Mouse (Mus musculus) gastrocnemius, postnatal 4 days (tissue): ENCODE results near the gene Lin28a. TPM values are rescaled to one million over a fixed set of nuclear protein-coding genes. Genes with fewer than 3 reads are reported as not detected.
A peak's percentile ranks its signal among the peaks of the same experiment; 100 is the strongest.
"Not testable (repeated sequence)": the region's sequence is repeated elsewhere in the genome, so short reads cannot be mapped to it uniquely, and the experiment has no call there.

Source experiments
- DNase-seq, 2 experiments: peaks; one replicate each; pipeline ENCODE4 v3.0.0; 2021 to 2022; ENCODE audit warnings: low spot score in 2 of 2, mixed read lengths in 2 of 2
- total RNA-seq, 2 experiments: library from RNA; stranded (reverse); gene quantifications; 2 replicates each; pipeline ENCODE4 v1.2.3; 2021

Lin28a gene
- total RNA-seq, 2 experiments from 2014 or later: 2.7 to 3.5 TPM

DNA sequence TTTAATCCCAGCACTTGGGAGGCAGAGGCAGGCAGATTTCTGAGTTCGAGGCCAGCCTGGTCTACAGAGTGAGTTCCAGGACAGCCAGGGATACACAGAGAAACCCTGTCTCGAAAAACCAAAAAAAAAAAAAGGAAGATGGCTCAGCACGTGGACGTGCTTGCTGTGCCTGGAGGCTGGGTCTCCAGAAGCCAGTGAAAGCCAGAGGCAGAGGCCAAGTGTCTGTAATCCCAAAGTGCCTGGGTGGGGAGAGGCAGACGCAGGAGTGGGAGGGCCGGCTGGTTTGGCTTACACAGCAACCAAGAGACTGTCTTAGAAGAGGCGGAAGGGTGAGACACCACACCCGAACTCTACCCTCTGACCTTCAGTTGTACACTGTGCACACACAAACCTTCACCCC, 30.4 kb downstream of the Lin28a start:
- not testable (repeated sequence) for DNase-seq

DNA sequence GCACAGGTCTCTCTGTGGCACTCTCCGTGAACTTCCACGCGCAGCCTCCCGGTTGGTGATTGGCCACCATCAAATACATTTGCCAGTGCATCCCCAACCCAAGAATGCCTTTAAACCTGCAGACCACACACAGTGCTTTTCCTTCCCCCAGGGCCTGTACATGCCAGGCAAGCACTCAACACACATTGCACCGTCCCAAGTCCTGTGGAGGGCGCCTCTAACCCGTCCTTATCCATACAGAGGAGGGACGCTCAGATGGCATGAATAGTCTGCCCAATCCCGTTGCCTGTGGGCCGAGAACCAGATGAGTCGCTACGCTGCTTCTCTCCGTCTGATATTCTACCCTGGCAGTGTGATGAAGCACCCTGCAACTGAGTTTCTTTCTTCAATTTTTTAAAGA, 35.7 kb downstream of the Lin28a start:
- DNase-seq: no peak

DNA sequence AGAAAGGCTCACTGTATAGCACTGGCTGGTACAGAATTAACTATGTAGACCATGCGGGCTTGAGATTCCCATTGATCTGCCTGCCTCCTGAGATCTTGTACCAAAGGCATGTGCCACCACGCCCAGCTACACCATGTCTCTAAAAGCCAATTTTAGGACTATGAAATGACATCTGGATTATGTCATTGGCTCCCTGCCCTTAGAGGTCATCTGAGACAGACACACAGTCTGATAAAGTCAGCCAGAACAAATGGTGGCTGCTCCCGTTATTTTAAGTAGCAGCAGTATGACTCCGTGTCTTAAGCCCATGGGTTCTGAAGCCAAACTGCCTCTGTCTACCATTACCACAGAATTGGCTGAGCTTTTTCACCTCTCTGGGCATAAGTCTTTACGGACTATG, 38.1 kb downstream of the Lin28a start:
- no peak for DNase-seq

DNA sequence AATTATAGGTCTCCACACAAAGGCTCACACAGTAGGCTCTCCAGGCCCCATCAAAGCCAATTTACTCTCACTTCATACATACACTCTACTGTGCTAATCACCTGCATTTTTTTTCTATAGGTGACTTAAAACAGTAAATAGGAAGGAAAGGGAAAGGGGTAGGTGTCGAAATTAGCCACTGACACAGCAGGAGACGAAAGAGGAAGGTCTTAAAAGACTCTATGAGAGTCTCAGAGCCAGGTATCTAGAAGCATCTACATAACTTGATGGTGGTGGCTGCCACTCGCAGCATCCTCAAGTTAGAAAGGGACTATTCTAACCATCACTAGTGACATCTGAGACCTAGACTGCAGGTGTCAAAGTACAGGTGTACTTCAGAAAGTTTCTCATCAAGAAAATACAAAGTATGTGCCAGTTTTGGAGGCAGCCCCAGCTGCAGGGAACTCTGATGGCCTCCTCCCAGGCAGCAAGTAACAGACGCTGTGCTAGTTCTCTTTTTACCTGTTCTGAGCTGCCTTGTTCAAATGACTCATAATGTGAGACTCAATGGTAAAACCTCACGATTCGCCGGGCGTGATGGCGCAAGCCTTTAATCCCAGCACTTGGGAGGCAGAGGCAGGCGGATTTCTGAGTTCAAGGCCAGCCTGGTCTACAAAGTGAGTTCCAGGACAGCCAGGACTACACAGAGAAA, 40.5 kb downstream of the Lin28a start:
- no peak for DNase-seq

DNA sequence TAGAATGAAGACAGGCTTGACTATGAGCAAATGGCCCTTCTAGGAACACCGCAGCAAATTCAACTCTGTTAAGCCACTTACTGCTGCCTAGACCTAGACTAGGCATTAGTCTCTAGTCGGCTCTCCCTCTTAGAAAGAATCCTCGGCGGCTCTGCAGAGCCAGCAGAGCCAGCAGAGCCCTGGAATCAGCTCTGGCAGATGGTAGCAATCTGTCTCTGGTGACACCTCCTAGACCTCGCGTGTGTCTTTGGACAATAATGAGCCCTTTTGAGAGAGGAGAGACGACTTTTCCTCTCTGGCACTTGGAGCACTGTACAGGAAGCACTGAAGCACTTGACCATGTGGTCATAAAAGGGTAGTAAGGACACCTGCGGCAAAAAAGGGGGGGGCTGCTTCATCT, 46.9 kb downstream of the Lin28a start:
- no peak for DNase-seq

DNA sequence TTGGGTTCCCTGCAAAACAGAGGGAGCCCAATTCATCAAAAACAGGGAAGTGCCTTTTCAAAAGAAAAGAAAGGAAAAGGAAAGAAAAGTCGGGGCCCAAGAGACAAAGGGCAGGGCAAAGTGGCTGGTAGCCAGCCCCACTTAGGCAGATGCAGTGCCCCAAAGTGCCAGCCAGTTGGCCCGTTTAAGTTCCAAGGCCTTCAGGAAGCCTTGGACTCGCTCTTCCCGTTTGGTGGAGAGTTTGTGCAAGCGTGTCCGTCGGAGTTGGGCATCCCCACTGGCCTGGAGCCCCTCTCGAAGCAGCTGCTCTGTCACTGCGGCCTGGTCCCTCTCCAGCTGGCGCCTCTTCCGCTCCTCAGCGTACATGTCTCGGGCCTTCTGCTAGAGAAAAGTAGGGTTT, 47.8 kb downstream of the Lin28a start:
- peak in 1 of 2 experiments; percentile 54 for DNase-seq

DNA sequence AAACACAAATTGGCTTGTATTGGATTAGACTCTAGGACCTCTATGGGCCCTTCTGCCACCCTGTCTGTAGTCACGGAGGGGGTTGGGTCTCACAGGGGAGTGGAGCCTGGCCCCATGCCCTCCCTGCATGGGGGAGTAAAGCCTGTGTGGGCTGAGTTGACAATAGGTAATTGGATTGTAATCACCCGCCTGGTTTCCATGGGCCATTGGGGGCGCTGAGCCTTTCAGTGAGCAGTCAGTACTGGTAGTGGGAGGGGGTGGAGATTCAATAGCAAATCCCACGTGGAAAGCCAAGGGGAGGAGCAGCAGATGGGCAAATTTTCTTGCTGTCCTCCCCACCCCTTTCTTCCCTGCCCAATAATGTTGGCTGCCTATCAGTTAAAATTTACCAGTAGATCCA, 48.4 kb downstream of the Lin28a start:
- no peak for DNase-seq

DNA sequence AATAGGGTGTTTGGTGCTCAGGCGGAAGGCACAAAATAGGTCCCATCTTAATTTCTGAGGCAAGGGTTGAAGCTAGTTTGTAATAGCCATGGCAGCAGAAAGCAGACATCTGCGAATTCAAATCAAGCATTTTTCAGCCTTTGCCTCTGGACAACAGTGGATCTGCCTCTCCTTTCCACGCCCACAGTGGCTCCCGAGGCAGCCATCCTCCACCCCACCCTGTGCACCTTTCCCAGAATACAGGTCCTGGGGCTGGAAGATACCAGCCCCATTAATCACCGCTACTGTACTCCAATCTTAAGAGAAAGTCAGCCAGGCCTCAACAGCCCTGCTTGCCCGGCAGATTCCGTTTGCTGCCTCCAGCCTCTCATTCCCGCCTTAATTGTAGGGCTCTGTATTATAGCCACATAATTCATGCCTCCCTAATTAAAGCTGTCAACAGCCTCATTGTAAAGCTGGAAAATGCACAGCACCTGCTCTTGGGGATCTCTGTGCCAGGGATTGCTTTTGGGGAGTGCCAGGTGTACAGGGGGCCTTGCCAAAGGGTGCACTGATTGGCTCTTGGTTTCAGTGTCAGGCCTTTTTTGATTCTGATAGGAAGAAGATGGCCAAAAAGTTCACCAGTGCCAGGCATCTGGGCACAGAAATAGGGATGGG, 49.4 kb downstream of the Lin28a start:
- DNase-seq: no peak

DNA sequence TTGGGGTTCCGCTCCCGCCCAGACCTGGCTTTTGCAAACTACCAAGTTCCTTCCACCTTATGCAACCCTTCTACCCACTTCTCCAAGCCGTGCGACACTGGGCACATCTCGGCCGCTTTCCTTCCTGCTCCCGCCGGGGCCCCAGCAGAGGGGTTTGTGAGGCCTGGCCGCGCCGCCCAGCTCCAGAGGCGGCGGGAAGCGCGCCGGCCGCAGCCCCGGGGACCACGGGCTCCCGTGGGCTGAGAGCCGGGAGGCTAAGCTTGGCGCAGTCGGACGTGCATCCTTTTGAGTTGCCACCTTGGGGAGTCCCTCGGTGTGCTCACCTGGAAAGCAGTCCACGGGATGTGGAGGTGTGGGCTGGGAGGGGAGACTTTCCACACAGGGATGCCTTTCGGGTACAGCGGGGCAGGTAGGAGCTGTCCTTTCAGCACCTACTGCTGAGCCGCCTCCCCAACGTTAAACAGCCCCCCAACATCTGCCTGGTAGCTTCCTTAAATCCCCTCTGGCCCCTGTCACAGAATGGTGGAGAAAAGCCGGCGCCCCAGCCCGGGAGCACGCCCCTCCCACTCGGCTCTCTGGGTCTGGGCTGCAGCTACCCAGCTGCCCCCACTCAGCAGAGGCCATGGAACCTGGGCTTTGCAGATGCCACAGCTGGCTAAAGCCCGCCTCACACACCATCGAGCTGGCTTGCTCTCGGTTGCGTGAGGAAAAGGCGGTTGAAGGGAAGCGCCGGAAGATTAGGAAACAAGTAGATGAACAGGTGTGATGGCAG, 50.3 kb downstream of the Lin28a start, which contains the start of gene Hmgn2:
Hmgn2 (minus strand) TSS at position 501 of the 772 bp plus-strand sequence.
- peak; percentile 34 to 53 for DNase-seq

DNA sequence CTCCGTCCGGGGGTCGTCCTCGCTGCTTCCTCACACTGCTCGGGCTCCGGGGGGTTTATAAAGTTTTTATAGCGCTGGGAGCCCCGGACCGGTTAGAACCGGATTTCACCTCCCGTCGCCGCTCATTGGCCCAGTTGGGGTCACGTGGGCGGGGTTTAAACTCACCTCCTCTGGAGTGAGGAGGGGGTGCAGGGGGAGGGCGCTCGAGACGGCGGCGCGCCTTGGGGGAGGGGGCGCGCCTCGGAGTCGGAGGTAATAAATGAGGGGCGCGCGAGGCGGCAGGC, 50.8 kb downstream of the Lin28a start:
- peak; percentile 87 to 95 for DNase-seq

DNA sequence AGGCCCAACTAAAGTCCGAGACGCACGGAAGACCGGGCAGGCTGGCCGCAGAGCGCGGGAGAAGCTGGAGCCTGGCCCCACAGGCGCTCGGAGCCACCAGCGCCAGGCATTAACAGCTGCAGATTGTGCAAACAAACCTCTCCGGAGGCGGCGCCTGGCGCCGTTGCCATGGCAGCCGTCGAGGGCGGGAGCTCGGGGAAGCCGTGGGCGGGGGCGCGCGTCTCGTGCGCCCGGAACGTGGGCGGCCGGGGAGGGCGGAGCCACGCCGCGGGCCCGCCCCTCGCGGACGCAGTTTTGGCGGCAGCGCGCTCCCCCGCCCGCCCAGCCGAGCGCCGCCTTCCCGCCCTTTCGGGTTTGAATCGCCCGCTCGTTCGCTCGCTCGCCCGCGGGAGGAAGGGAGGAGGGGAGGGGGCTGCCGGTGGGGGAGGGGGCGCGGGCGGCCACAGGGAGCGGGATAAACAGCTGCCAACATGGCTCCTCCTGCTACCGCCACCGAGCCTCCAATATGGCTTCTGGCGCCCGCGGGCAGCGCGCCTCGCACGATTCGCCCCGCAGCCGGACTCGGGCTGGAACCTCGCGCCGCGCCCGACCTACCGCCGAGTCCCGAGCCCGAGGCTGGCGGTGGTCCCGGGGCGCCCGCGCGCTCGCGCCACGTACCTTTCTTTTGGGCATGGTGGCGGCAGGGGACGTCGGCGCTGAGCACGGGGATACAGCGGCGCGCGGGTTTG, 51.3 kb downstream of the Lin28a start:
- peak; percentile 99 for DNase-seq

DNA sequence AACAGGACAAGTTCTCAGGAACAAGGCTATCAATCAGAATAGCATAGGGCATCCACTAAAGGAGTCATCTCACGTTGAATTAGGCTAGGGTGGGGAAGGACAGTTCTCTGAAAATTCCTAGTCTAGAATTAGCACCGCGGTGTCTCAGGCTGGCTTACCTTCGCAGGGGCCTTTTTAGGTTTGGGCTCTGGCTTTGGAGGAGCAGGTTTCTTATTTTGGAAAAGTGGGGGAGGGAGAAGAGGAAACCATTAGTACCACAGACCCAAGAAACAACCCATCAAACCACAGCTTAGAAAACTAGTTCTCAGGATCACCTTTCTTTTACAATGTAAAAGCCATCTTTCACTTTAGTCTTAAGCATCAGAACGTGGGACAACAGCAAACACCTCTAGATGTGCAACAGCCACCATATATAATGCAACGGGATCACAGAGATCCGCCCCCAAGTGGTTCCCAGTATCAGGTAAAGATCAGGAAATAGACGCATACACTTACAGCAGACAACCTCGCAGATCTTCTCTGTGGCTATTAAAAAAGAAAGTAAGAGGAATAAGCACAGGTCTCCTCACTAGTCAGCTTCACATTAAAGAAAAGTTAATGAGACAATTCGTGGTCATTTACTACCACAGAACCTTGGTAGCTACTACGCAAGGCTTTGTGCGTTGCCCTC, 52.2 kb downstream of the Lin28a start:
- no peak for DNase-seq

DNA sequence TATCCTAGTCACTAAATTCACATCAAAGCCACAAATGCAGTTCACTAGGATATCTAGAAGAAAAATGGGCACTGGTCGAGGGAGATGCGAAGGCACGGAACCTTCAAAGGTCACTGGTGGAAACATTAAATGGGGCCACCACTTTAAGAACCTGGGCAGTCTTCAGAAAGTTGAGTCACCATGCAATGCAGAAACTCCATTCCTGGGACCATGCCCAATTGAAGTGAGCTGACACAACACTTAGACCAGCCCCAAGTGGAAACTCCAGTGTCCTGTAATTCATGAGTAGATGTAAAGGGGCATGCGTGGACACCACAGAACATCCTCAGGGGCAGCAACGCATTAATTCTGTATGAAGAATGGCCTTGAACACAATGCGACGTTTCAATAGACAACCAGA, 56.1 kb downstream of the Lin28a start:
- no peak for DNase-seq

DNA sequence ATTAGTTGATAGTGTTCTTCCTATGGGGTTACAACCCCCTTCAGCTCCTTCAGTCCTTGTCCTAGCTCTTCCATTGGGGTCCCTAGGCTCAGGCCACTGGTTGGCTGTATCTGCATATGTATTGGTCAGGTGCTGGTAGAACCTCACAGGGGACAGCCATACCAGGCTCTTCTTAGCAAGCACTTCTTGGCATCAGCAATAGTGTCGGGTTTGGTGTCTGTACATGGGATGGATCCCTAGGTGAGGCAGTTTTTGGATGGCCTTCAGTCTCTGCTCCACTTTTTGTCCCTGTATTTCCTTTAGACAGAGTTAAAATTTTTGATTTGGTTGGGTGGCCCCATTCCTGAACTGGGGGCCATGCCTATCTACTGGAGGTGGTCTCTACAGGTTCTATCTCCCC, 59.8 kb downstream of the Lin28a start:
- DNase-seq: no peak

DNA sequence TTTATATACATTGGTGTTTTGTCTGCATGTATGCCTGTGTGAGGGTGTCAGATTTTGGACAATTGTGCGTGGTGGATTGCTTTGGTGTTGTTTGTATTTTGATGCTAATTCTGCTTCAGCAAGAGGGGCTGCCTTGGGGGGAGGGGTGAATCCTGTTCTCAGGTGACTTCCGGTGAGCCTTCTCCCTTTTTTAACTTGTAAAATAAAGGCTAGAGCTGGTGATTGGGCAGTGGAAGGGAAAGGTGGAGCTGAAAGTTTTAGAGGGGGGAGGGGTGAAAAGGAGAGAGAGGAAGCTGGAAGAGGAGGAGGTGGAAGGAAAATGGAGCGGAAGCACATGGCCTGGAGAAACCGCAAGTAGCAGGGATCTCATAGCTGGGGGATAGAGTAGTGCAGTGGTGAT, 62.3 kb downstream of the Lin28a start:
- no peak for DNase-seq

Other genes with a start within 250 kb of the Lin28a start
- gene Rps6ka1, start 131.0 kb downstream of the Lin28a start, total RNA-seq: 1 to 10 TPM; 9.0 to 9.6 TPM
- 100 to 1,000 TPM; 473 to 485 TPM for gene Hmgn2, start 50.2 kb downstream of the Lin28a start, total RNA-seq
- 10 to 100 TPM; 27.1 to 28.8 TPM for gene Dhdds, start 17.9 kb downstream of the Lin28a start, total RNA-seq
- gene Zfp683, start 35.0 kb upstream of the Lin28a start, total RNA-seq: under 1 TPM in 1 of 2 experiments, not detected in 1; 0.23 TPM
- gene Crybg2, start 42.0 kb upstream of the Lin28a start, total RNA-seq: under 1 TPM in 1 of 2 experiments, not detected in 1; 0.54 TPM
- gene Cd52, start 76.2 kb upstream of the Lin28a start, total RNA-seq: 1 to 10 TPM; 2.4 to 2.7 TPM
- 1 to 10 TPM; 3.2 to 3.7 TPM for gene Ubxn11, start 83.7 kb upstream of the Lin28a start, total RNA-seq
- gene Sh3bgrl3, start 109.9 kb upstream of the Lin28a start, total RNA-seq: 10 to 100 TPM; 72.4 to 83.6 TPM
- gene Cep85, start 168.3 kb upstream of the Lin28a start, total RNA-seq: 10 to 100 TPM; 54.8 to 60.3 TPM
- gene Gm7534, start 184.2 kb upstream of the Lin28a start, total RNA-seq: not detected
- gene Catsper4, start 208.5 kb upstream of the Lin28a start, total RNA-seq: not detected
- 1 to 10 TPM; 1.8 to 2.3 TPM for gene Cnksr1, start 219.6 kb upstream of the Lin28a start, total RNA-seq
- not detected for gene E130218I03Rik, start 224.8 kb upstream of the Lin28a start, total RNA-seq
- 1 to 10 TPM; 5.8 to 6.1 TPM for gene Zfp593, start 226.8 kb upstream of the Lin28a start, total RNA-seq
- gene Gm30191, start 228.1 kb upstream of the Lin28a start, total RNA-seq: not detected
- 1 to 10 TPM; 4.5 to 5.7 TPM for gene Grrp1, start 235.3 kb upstream of the Lin28a start, total RNA-seq